In genomic region chr19:45542061-45542460, GRCm38 (mm10) we compare ENCODE assay signal across 8 mouse cellular contexts. TPM values are rescaled to one million over a fixed set of nuclear protein-coding genes. Genes with fewer than 3 reads are reported as not detected.
A peak's percentile ranks its signal among the peaks of the same experiment; 100 is the strongest.
DNase-seq lines count a peak whose midpoint lies in the region; ATAC-seq and TF ChIP-seq lines count a peak whose summit lies in the region.

No protein-coding gene starts in this region.

- H3K27ac ChIP-seq in heart, embryonic 11.5 days (ENCODE audit: low read depth, low read length): no peak overlapping the region
- 0 out of 2 replicates have a peak overlapping the region, but pooled peaks have one; percentile 44 for H3K27ac ChIP-seq in forebrain, embryonic 14.5 days (ENCODE audit: low read depth, low read length)
- no peak overlapping the region for H3K27ac ChIP-seq in liver, embryonic 15.5 days (replicated peaks)

- no peak for DNase-seq in heart, adult 11 months
- DNase-seq in forebrain, embryonic 14.5 days (ENCODE audit: low spot score): no peak
- DNase-seq in adrenal gland, postnatal 36 days: no peak
- no peak for DNase-seq in left cerebral cortex, adult 9 months (ENCODE audit: low spot score in 2 of 2)

- H3K9me3 ChIP-seq in heart, embryonic 11.5 days (replicated peaks; ENCODE audit: control insufficient read depth, low read length): no peaks in the 10 kb centered on the region
- H3K9me3 ChIP-seq in E14TG2a.4 (ENCODE audit: low read length): no peaks in the 10 kb centered on the region
- no peaks in the 10 kb centered on the region for H3K9me3 ChIP-seq in forebrain, embryonic 14.5 days (replicated peaks; ENCODE audit: control insufficient read depth, low read length)
- H3K9me3 ChIP-seq in liver, embryonic 15.5 days (replicated peaks): no peaks in the 10 kb centered on the region

- H3K27me3 ChIP-seq in heart, embryonic 11.5 days (ENCODE audit: control insufficient read depth, insufficient read depth, low read length): peaks cover 68% of the 10 kb centered on the region
- H3K27me3 ChIP-seq in E14TG2a.4 (ENCODE audit: insufficient read depth, low read length): peaks cover 67% of the 10 kb centered on the region
- H3K27me3 ChIP-seq in forebrain, embryonic 14.5 days (replicated peaks; ENCODE audit: control insufficient read depth, insufficient read depth, low read length): peaks cover 23% of the 10 kb centered on the region
- H3K27me3 ChIP-seq in liver, embryonic 15.5 days: peaks cover 55% of the 10 kb centered on the region

- TF ChIP-seq CTCF in E14TG2a.4 (conservative IDR thresholded peaks at IDR 0.05; ENCODE audit: low read length): no peak

- 22% methylated on average over 3 of the region's 3 CpGs for WGBS in heart, embryonic 11.5 days (ENCODE audit: insufficient replicate concordance)
- 15% methylated on average over 3 of the region's 3 CpGs for WGBS in forebrain, embryonic 14.5 days
- 26% methylated on average over 3 of the region's 3 CpGs for WGBS in liver, embryonic 15.5 days (ENCODE audit: insufficient replicate concordance)

- H3K4me3 ChIP-seq in heart, embryonic 11.5 days (ENCODE audit: low read depth, low read length): peak overlapping the region; percentile 44
- peak overlapping the region; percentile 79 for H3K4me3 ChIP-seq in E14TG2a.4 (replicated peaks; ENCODE audit: low read length)
- H3K4me3 ChIP-seq in forebrain, embryonic 14.5 days (ENCODE audit: low read depth, low read length): peak overlapping the region; percentile 38
- peak overlapping the region; percentile 47 for H3K4me3 ChIP-seq in liver, embryonic 15.5 days (replicated peaks)

- no peaks in the 10 kb centered on the region for H3K36me3 ChIP-seq in heart, embryonic 11.5 days (ENCODE audit: control insufficient read depth, insufficient read depth, low read length)
- no peaks in the 10 kb centered on the region for H3K36me3 ChIP-seq in E14TG2a.4 (ENCODE audit: insufficient read depth, low read length)
- H3K36me3 ChIP-seq in forebrain, embryonic 14.5 days (ENCODE audit: control insufficient read depth, insufficient read depth, low read length): no peaks in the 10 kb centered on the region
- no peaks in the 10 kb centered on the region for H3K36me3 ChIP-seq in liver, embryonic 15.5 days (replicated peaks)

- H3K9ac ChIP-seq in heart, embryonic 11.5 days (ENCODE audit: low read depth, low read length): peak overlapping the region; percentile 25
- peak overlapping the region; percentile 67 for H3K9ac ChIP-seq in forebrain, embryonic 14.5 days (ENCODE audit: low read length)
- peak overlapping the region; percentile 6; the same call in 1 of the 2 replicates for H3K9ac ChIP-seq in liver, embryonic 15.5 days

- H3K4me2 ChIP-seq in heart, embryonic 11.5 days: peak overlapping the region; percentile 78
- peak overlapping the region; percentile 71 for H3K4me2 ChIP-seq in forebrain, embryonic 14.5 days (ENCODE audit: low read length)
- peak overlapping the region; percentile 77 for H3K4me2 ChIP-seq in liver, embryonic 15.5 days

- no peak for ATAC-seq in heart, embryonic 11.5 days (replicated peaks; ENCODE audit: insufficient number of reproducible peaks, low FRiP score, low TSS enrichment)
- no peak for ATAC-seq in forebrain, embryonic 14.5 days
- ATAC-seq in liver, embryonic 15.5 days (ENCODE audit: insufficient read depth): no peak
- no peak for ATAC-seq in frontal cortex, adult (ENCODE audit: low TSS enrichment)

- peaks cover 7% of the 10 kb centered on the region for H3K4me1 ChIP-seq in heart, embryonic 11.5 days (ENCODE audit: control insufficient read depth, insufficient read depth, low read length)
- H3K4me1 ChIP-seq in E14TG2a.4 (replicated peaks; ENCODE audit: low read depth, low read length): peaks cover 57% of the 10 kb centered on the region
- H3K4me1 ChIP-seq in forebrain, embryonic 14.5 days (ENCODE audit: control insufficient read depth, insufficient read depth, low read length): peaks cover 5% of the 10 kb centered on the region; the same call in 1 of the 2 replicates
- H3K4me1 ChIP-seq in liver, embryonic 15.5 days (replicated peaks): peaks cover 61% of the 10 kb centered on the region

RNA-seq across cellular contexts. Expression of gene Poll, which starts 18.3 kb away (rescaled TPM):
- polyA plus RNA-seq in heart, embryonic 11.5 days (2014; fragmentation: Nextera tagmentation; extraction: Ambion mirVana): 13.6 and 13.9 TPM in 2 replicates
- polyA plus RNA-seq in forebrain, embryonic 14.5 days (2014; fragmentation: Nextera tagmentation; extraction: Ambion mirVana): 11.5 and 13.0 TPM in 2 replicates
- 5.0 and 5.4 TPM in 2 replicates for polyA plus RNA-seq in liver, embryonic 15.5 days (2015; fragmentation: Nextera tagmentation; extraction: Ambion mirVana)
- 10 to 100 TPM; 10.8 to 13.9 TPM for total RNA-seq in adrenal gland, postnatal 36 days (2021)

RNA-seq across cellular contexts. Expression of gene Gm17018, which starts 18.4 kb away (rescaled TPM):
- 32.6 and 35.1 TPM in 2 replicates for polyA plus RNA-seq in heart, embryonic 11.5 days (2014; fragmentation: Nextera tagmentation; extraction: Ambion mirVana)
- 49.0 and 50.1 TPM in 2 replicates for polyA plus RNA-seq in forebrain, embryonic 14.5 days (2014; fragmentation: Nextera tagmentation; extraction: Ambion mirVana)
- polyA plus RNA-seq in liver, embryonic 15.5 days (2015; fragmentation: Nextera tagmentation; extraction: Ambion mirVana): 12.1 and 12.8 TPM in 2 replicates
- 10 to 100 TPM; 30.3 to 30.5 TPM for total RNA-seq in adrenal gland, postnatal 36 days (2021)

Comparison
In these comparisons a context has a peak if more than half of its experiments do, and no peak if none do; other contexts are left out.
1. H3K9ac ChIP-seq: peak in every context shown above with its lines; median percentile 67 in forebrain, embryonic 14.5 days; 25 in heart, embryonic 11.5 days; 6 in liver, embryonic 15.5 days.